Mouse (Mus musculus) liver, embryonic 14.5 days (tissue): Measurements from ENCODE around the gene Pithd1.

Source experiments
- CTCF ChIP-seq: IDR thresholded peaks from 2 replicates; pipeline ENCODE4 v1.5.1; 2016; ENCODE audit warnings: antibody characterized with exemption, low read depth, control low read depth
- EP300 ChIP-seq: IDR thresholded peaks from 2 replicates; pipeline ENCODE4 v1.6.1; 2016; ENCODE audit warnings: antibody characterized with exemption, low read depth

DNA sequence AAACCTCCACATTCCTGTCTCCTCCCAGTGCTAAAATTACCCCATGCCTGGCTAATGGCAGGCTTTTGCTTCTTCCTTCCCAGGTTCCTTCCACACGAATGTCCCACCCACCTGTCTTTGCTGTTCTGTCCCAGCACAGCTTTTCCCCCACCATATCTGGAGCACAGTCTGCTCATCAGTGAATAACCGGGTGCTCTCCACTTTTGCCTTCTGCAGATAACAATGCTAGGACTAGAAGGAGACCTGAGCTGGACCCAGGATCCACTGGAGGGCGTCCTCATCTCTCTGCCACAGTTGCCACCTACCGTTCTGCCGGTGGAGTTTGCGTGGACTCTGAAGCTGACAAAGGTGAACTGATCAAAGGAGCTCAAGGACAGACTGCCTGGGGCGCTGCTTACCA, 48.2 kb downstream of the Pithd1 start:
- TF ChIP-seq CTCF (peak; percentile 47; the same call in 1 of the 2 replicates), EP300 (no peak)
